In genomic region chr4:82338481-82338880, GRCm38 (mm10) we compare ENCODE assay signal across 11 mouse cellular contexts.
DNase-seq lines count a peak whose midpoint lies in the region; ATAC-seq and TF ChIP-seq lines count a peak whose summit lies in the region.
"Had no signal": no experiment of that assay in that cellular context is flagged by ENCODE, and none has a peak within 500 bp of the region (broad histone marks: within the 10 kb centered on the region; RNA-seq: fewer than 3 reads in every experiment).

No protein-coding gene starts in this region.

- H3K9ac ChIP-seq in heart, adult 2 months (ENCODE audit: low read depth, low read length) = no peak overlapping the region
- H3K9ac ChIP-seq: liver, embryonic 12.5 days had no signal

- TF ChIP-seq CTCF in heart, adult 2 months (IDR thresholded peaks at IDR 0.05) = no peak
- TF ChIP-seq CTCF in kidney, adult 2 months (conservative IDR thresholded peaks at IDR 0.05; ENCODE audit: insufficient read depth, insufficient read length, low read depth, low read length) = no peak

- H3K4me3 ChIP-seq in heart, adult 2 months = no peak overlapping the region
- no peak overlapping the region for H3K4me3 ChIP-seq in heart, embryonic 10.5 days
- no peak overlapping the region for H3K4me3 ChIP-seq in kidney, adult 2 months (ENCODE audit: insufficient read depth, low read depth, low read length)
- H3K4me3 ChIP-seq: liver, embryonic 12.5 days had no signal

- ATAC-seq in granulocyte monocyte progenitor cell, adult 5-6 weeks (replicated peaks; ENCODE audit: poor library complexity, severe bottlenecking) = no peak
- ATAC-seq: liver, embryonic 12.5 days had no signal

- no peaks in the 10 kb centered on the region; the same call in 1 of the 2 replicates for H3K79me2 ChIP-seq in heart, adult 2 months (replicated peaks; ENCODE audit: control insufficient read depth, insufficient read depth, low read length)

- 10% methylated on average over 3 of the region's 3 CpGs for WGBS in heart, adult 2 months
- WGBS in heart, embryonic 10.5 days = 59% methylated on average over 3 of the region's 3 CpGs
- 13% methylated on average over 3 of the region's 3 CpGs for WGBS in kidney, adult 2 months

- TF ChIP-seq POLR2A in heart, adult 2 months (IDR thresholded peaks at IDR 0.05; ENCODE audit: insufficient read depth, low read depth, low read length) = no peak
- no peak for TF ChIP-seq POLR2A in kidney, adult 2 months (IDR thresholded peaks at IDR 0.05; ENCODE audit: low read depth, low read length)

- no peak for TF ChIP-seq EP300 in heart, adult 2 months (IDR thresholded peaks at IDR 0.05; ENCODE audit: insufficient read depth, low read depth, low read length)

- H3K36me3 ChIP-seq in heart, adult 2 months (ENCODE audit: control insufficient read depth, insufficient read depth, low read length) = peaks cover 23% of the 10 kb centered on the region
- no peaks in the 10 kb centered on the region for H3K36me3 ChIP-seq in heart, embryonic 10.5 days
- no peaks in the 10 kb centered on the region for H3K36me3 ChIP-seq in kidney, adult 2 months (ENCODE audit: control insufficient read depth, insufficient read depth, low read length)
- H3K36me3 ChIP-seq: G1E; liver, embryonic 12.5 days had no signal

- peak overlapping the region; percentile 54 for H3K27ac ChIP-seq in heart, adult 2 months
- H3K27ac ChIP-seq in heart, embryonic 10.5 days = no peak overlapping the region
- H3K27ac ChIP-seq in kidney, adult 2 months (ENCODE audit: insufficient read depth, low read depth, low read length) = peak overlapping the region; percentile 45; the same call in 1 of the 2 replicates
- H3K27ac ChIP-seq: liver, embryonic 12.5 days had no signal

- peak in 1 of 2 experiments; percentile 42 for DNase-seq in heart, adult 2 months
- no peak for DNase-seq in heart, embryonic 10.5 days (ENCODE audit: low spot score)
- peak; percentile 63 for DNase-seq in adipocyte (ENCODE audit: low spot score)
- DNase-seq in cerebellum, adult 8-10 months = peak; percentile 47
- peak; percentile 72 for DNase-seq in kidney, adult 2 months
- DNase-seq in left cerebral cortex, postnatal 10 days (ENCODE audit: extremely low spot score in 1 of 2, low spot score in 2 of 2) = no peak
- no peak for DNase-seq in right cerebral cortex, adult 18-20 months
- DNase-seq: spleen, adult 18-20 months had no signal

- H3K4me1 ChIP-seq in heart, adult 2 months (ENCODE audit: control insufficient read depth, insufficient read depth, low read length) = peaks cover 6% of the 10 kb centered on the region
- peaks cover 15% of the 10 kb centered on the region for H3K4me1 ChIP-seq in heart, embryonic 10.5 days
- H3K4me1 ChIP-seq in kidney, adult 2 months (ENCODE audit: control insufficient read depth, insufficient read depth, low read length) = no peaks in the 10 kb centered on the region
- H3K4me1 ChIP-seq: liver, embryonic 12.5 days had no signal

- intact Hi-C loops in heart, adult 2 months (cut with DNase I) = no loop called here
- intact Hi-C loops in left cerebral cortex, postnatal 10 days (cut with DNase I) = no loop called here

- no peaks in the 10 kb centered on the region for H3K27me3 ChIP-seq in heart, adult 2 months (ENCODE audit: control insufficient read depth, insufficient read depth, low read length)
- H3K27me3 ChIP-seq in heart, embryonic 10.5 days (ENCODE audit: insufficient read depth, poor library complexity, severe bottlenecking) = no peaks in the 10 kb centered on the region
- no peaks in the 10 kb centered on the region for H3K27me3 ChIP-seq in kidney, adult 2 months (replicated peaks; ENCODE audit: control insufficient read depth, insufficient read depth, low read length)
- H3K27me3 ChIP-seq: liver, embryonic 12.5 days had no signal

- H3K9me3 ChIP-seq in heart, embryonic 10.5 days = no peaks in the 10 kb centered on the region
- H3K9me3 ChIP-seq: liver, embryonic 12.5 days had no signal

Comparison
In these comparisons a context has a peak if more than half of its experiments do, and no peak if none do; other contexts are left out.
1. DNase-seq: peak in adipocyte (single experiment), cerebellum, adult 8-10 months (single experiment) and kidney, adult 2 months (single experiment); none in heart, embryonic 10.5 days (single experiment), left cerebral cortex, postnatal 10 days (0 of 2) and right cerebral cortex, adult 18-20 months (single experiment).